Mouse (Mus musculus): ENCODE measurements around the gene Enox1.

DNA sequence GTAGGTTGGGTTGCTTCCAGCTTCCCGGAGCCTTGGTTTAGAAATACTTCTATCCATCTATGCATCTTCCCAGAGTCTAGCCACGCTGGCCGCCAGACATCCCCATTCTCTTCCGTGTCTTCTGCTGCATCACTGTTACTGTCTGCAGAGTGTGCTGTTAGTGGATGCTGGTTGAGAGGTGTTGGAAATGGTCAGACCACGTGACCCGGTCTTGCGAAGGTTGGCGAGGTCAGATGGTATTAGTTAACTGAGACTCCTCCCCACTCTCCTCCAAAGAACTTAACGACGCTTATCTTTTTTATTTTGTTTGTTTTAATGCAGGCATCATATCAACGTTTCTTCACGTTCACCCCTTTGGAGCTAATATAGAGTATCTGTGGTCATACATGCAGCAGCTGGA is 550.7 kb downstream of the Enox1 start:
- TF ChIP-seq EP300 (IDR thresholded peaks at IDR 0.05; ENCODE audit: low read length) (no peak), POLR2A (IDR thresholded peaks at IDR 0.05; ENCODE audit: low read depth, low read length) (no peak), HCFC1 (IDR thresholded peaks at IDR 0.05; ENCODE audit: low read depth, low read length) (no peak)
